Mouse (Mus musculus): ENCODE data around the gene Kif1b. TPM values are rescaled to one million over a fixed set of nuclear protein-coding genes. Genes with fewer than 3 reads are reported as not detected.

Gene Kif1b
- polyA plus RNA-seq, 1 experiment from 2014 or later, result 5.5 TPM

GRCm38 (mm10) chr4:149338137-149338536 lies 30.6 kb upstream of the Kif1b start:
- peaks cover 8% of the 10 kb centered on the region for H3K36me3 ChIP-seq (ENCODE audit: control insufficient read depth, insufficient read depth)

GRCm38 (mm10) chr4:149337353-149337752 lies 29.9 kb upstream of the Kif1b start:
- ATAC-seq (ENCODE audit: low read depth), result no peak
- H3K9ac ChIP-seq (ENCODE audit: low read depth, low read length), result no peak overlapping the region

More at GRCm38 (mm10) chr4:149338137-149338536, 30.6 kb upstream of the Kif1b start:
- H3K27me3 ChIP-seq (ENCODE audit: control insufficient read depth, insufficient read depth, low read depth, low read length), result no peaks in the 10 kb centered on the region
- WGBS (ENCODE audit: insufficient replicate concordance), result 65% methylated on average over 2 of the region's 2 CpGs
- no peak for ATAC-seq (ENCODE audit: low read depth)
- H3K27ac ChIP-seq (ENCODE audit: low read length), result no peak overlapping the region
- H3K4me3 ChIP-seq (ENCODE audit: low read depth, low read length), result no peak overlapping the region
- H3K4me1 ChIP-seq (ENCODE audit: control insufficient read depth, low read depth, low read length), result peaks cover 16% of the 10 kb centered on the region
- H3K9me3 ChIP-seq (replicated peaks; ENCODE audit: control insufficient read depth, low read length), result no peaks in the 10 kb centered on the region
- H3K9ac ChIP-seq (ENCODE audit: low read depth, low read length), result no peak overlapping the region
- H3K4me2 ChIP-seq (ENCODE audit: low read depth, low read length), result no peak overlapping the region

GRCm38 (mm10) chr4:149336302-149336701 lies 28.8 kb upstream of the Kif1b start:
- Histone ChIP-seq H3K27ac (ENCODE audit: low read length) (no peak overlapping the region), H3K27me3 (ENCODE audit: control insufficient read depth, insufficient read depth, low read depth, low read length) (no peaks in the 10 kb centered on the region), H3K9me3 (replicated peaks; ENCODE audit: control insufficient read depth, low read length) (no peaks in the 10 kb centered on the region), H3K9ac (ENCODE audit: low read depth, low read length) (no peak overlapping the region), H3K4me2 (ENCODE audit: low read depth, low read length) (no peak overlapping the region), H3K36me3 (ENCODE audit: control insufficient read depth, insufficient read depth) (peaks cover 19% of the 10 kb centered on the region), H3K4me1 (ENCODE audit: control insufficient read depth, low read depth, low read length) (peaks cover 16% of the 10 kb centered on the region), H3K4me3 (ENCODE audit: low read depth, low read length) (no peak overlapping the region)
- WGBS (ENCODE audit: insufficient replicate concordance), result 53% methylated on average over 7 of the region's 7 CpGs
- no peak for ATAC-seq (ENCODE audit: low read depth)

More at GRCm38 (mm10) chr4:149337353-149337752, 29.9 kb upstream of the Kif1b start:
- H3K36me3 ChIP-seq (ENCODE audit: control insufficient read depth, insufficient read depth), result peaks cover 13% of the 10 kb centered on the region
- WGBS (ENCODE audit: insufficient replicate concordance), result 60% methylated on average over 9 of the region's 9 CpGs
- H3K4me3 ChIP-seq (ENCODE audit: low read depth, low read length), result no peak overlapping the region
- H3K9me3 ChIP-seq (replicated peaks; ENCODE audit: control insufficient read depth, low read length), result no peaks in the 10 kb centered on the region
- H3K27me3 ChIP-seq (ENCODE audit: control insufficient read depth, insufficient read depth, low read depth, low read length), result no peaks in the 10 kb centered on the region
- H3K4me1 ChIP-seq (ENCODE audit: control insufficient read depth, low read depth, low read length), result peaks cover 16% of the 10 kb centered on the region
- H3K4me2 ChIP-seq (ENCODE audit: low read depth, low read length), result no peak overlapping the region
- no peak overlapping the region for H3K27ac ChIP-seq (ENCODE audit: low read length)

- H3K9ac ChIP-seq (ENCODE audit: low read depth, low read length), result no peak overlapping the region
- 81% methylated on average over 11 of the region's 11 CpGs for WGBS (ENCODE audit: insufficient replicate concordance)
- peaks cover 5% of the 10 kb centered on the region for H3K4me1 ChIP-seq (ENCODE audit: control insufficient read depth, low read depth, low read length)
- no peak overlapping the region for H3K4me3 ChIP-seq (ENCODE audit: low read depth, low read length)
- no peak for ATAC-seq (ENCODE audit: low read depth)
- H3K4me2 ChIP-seq (ENCODE audit: low read depth, low read length), result no peak overlapping the region
- H3K27me3 ChIP-seq (ENCODE audit: control insufficient read depth, insufficient read depth, low read depth, low read length), result no peaks in the 10 kb centered on the region
- no peaks in the 10 kb centered on the region for H3K9me3 ChIP-seq (replicated peaks; ENCODE audit: control insufficient read depth, low read length)
- peaks cover 33% of the 10 kb centered on the region for H3K36me3 ChIP-seq (ENCODE audit: control insufficient read depth, insufficient read depth)
- H3K27ac ChIP-seq (ENCODE audit: low read length), result no peak overlapping the region
Measured at GRCm38 (mm10) chr4:149334881-149335280, 27.4 kb upstream of the Kif1b start.

GRCm38 (mm10) chr4:149332726-149333125 lies 25.2 kb upstream of the Kif1b start:
- H3K36me3 ChIP-seq (ENCODE audit: control insufficient read depth, insufficient read depth), result peaks cover 43% of the 10 kb centered on the region
- H3K4me2 ChIP-seq (ENCODE audit: low read depth, low read length), result no peak overlapping the region
- no peaks in the 10 kb centered on the region for H3K9me3 ChIP-seq (replicated peaks; ENCODE audit: control insufficient read depth, low read length)

GRCm38 (mm10) chr4:149330495-149330894 lies 23.0 kb upstream of the Kif1b start:
- H3K4me2 ChIP-seq (ENCODE audit: low read depth, low read length), result no peak overlapping the region
- 84% methylated on average over 5 of the region's 5 CpGs for WGBS (ENCODE audit: insufficient replicate concordance)

More at GRCm38 (mm10) chr4:149332726-149333125, 25.2 kb upstream of the Kif1b start:
- Histone ChIP-seq H3K4me3 (ENCODE audit: low read depth, low read length) (no peak overlapping the region), H3K4me1 (ENCODE audit: control insufficient read depth, low read depth, low read length) (no peaks in the 10 kb centered on the region), H3K27ac (ENCODE audit: low read length) (no peak overlapping the region), H3K9ac (ENCODE audit: low read depth, low read length) (no peak overlapping the region), H3K27me3 (ENCODE audit: control insufficient read depth, insufficient read depth, low read depth, low read length) (no peaks in the 10 kb centered on the region)
- 82% methylated on average over 7 of the region's 7 CpGs for WGBS (ENCODE audit: insufficient replicate concordance)
- no peak for ATAC-seq (ENCODE audit: low read depth)

GRCm38 (mm10) chr4:149328735-149329134 lies 21.2 kb upstream of the Kif1b start:
- H3K4me1 ChIP-seq (ENCODE audit: control insufficient read depth, low read depth, low read length), result no peaks in the 10 kb centered on the region
- no peak overlapping the region for H3K9ac ChIP-seq (ENCODE audit: low read depth, low read length)
- H3K36me3 ChIP-seq (ENCODE audit: control insufficient read depth, insufficient read depth), result peaks cover 37% of the 10 kb centered on the region
- no peak overlapping the region for H3K4me2 ChIP-seq (ENCODE audit: low read depth, low read length)
- H3K4me3 ChIP-seq (ENCODE audit: low read depth, low read length), result no peak overlapping the region
- no peak for ATAC-seq (ENCODE audit: low read depth)
- H3K9me3 ChIP-seq (replicated peaks; ENCODE audit: control insufficient read depth, low read length), result no peaks in the 10 kb centered on the region
- no peaks in the 10 kb centered on the region for H3K27me3 ChIP-seq (ENCODE audit: control insufficient read depth, insufficient read depth, low read depth, low read length)
- 75% methylated on average over 4 of the region's 4 CpGs for WGBS (ENCODE audit: insufficient replicate concordance)
- H3K27ac ChIP-seq (ENCODE audit: low read length), result no peak overlapping the region

More at GRCm38 (mm10) chr4:149330495-149330894, 23.0 kb upstream of the Kif1b start:
- H3K9ac ChIP-seq (ENCODE audit: low read depth, low read length), result no peak overlapping the region
- H3K27ac ChIP-seq (ENCODE audit: low read length), result no peak overlapping the region
- ATAC-seq (ENCODE audit: low read depth), result no peak
- no peaks in the 10 kb centered on the region for H3K27me3 ChIP-seq (ENCODE audit: control insufficient read depth, insufficient read depth, low read depth, low read length)
- no peak overlapping the region for H3K4me3 ChIP-seq (ENCODE audit: low read depth, low read length)
- H3K36me3 ChIP-seq (ENCODE audit: control insufficient read depth, insufficient read depth), result peaks cover 43% of the 10 kb centered on the region
- H3K4me1 ChIP-seq (ENCODE audit: control insufficient read depth, low read depth, low read length), result no peaks in the 10 kb centered on the region
- no peaks in the 10 kb centered on the region for H3K9me3 ChIP-seq (replicated peaks; ENCODE audit: control insufficient read depth, low read length)

GRCm38 (mm10) chr4:149327281-149327680 lies 19.8 kb upstream of the Kif1b start:
- Histone ChIP-seq H3K4me1 (ENCODE audit: control insufficient read depth, low read depth, low read length) (no peaks in the 10 kb centered on the region), H3K36me3 (ENCODE audit: control insufficient read depth, insufficient read depth) (peaks cover 32% of the 10 kb centered on the region), H3K9me3 (replicated peaks; ENCODE audit: control insufficient read depth, low read length) (no peaks in the 10 kb centered on the region), H3K4me3 (ENCODE audit: low read depth, low read length) (no peak overlapping the region), H3K9ac (ENCODE audit: low read depth, low read length) (no peak overlapping the region), H3K27me3 (ENCODE audit: control insufficient read depth, insufficient read depth, low read depth, low read length) (no peaks in the 10 kb centered on the region), H3K4me2 (ENCODE audit: low read depth, low read length) (no peak overlapping the region), H3K27ac (ENCODE audit: low read length) (no peak overlapping the region)
- WGBS (ENCODE audit: insufficient replicate concordance), result 81% methylated on average over 7 of the region's 7 CpGs
- no peak for ATAC-seq (ENCODE audit: low read depth)

GRCm38 (mm10) chr4:149325411-149326162 lies 18.1 kb upstream of the Kif1b start:
- no peaks in the 10 kb centered on the region for H3K4me1 ChIP-seq (ENCODE audit: control insufficient read depth, low read depth, low read length)

More at GRCm38 (mm10) chr4:149325411-149326162, 18.1 kb upstream of the Kif1b start:
- no peaks in the 10 kb centered on the region for H3K27me3 ChIP-seq (ENCODE audit: control insufficient read depth, insufficient read depth, low read depth, low read length)
- WGBS (ENCODE audit: insufficient replicate concordance), result 79% methylated on average over 10 of the region's 10 CpGs
- no peak overlapping the region for H3K4me2 ChIP-seq (ENCODE audit: low read depth, low read length)
- no peak overlapping the region for H3K27ac ChIP-seq (ENCODE audit: low read length)
- ATAC-seq (ENCODE audit: low read depth), result no peak
- peaks cover 19% of the 10 kb centered on the region for H3K36me3 ChIP-seq (ENCODE audit: control insufficient read depth, insufficient read depth)
- no peaks in the 10 kb centered on the region for H3K9me3 ChIP-seq (replicated peaks; ENCODE audit: control insufficient read depth, low read length)
- H3K9ac ChIP-seq (ENCODE audit: low read depth, low read length), result no peak overlapping the region
- H3K4me3 ChIP-seq (ENCODE audit: low read depth, low read length), result no peak overlapping the region

Measured in liver, embryonic 16.5 days (tissue).